Mouse (Mus musculus) embryonic fibroblast, embryonic 13.5 days (primary cell): ENCODE results near the gene Tenm4.

Experiments used
- CTCF ChIP-seq: IDR thresholded peaks from 2 replicates; pipeline ENCODE4 v1.5.1; 2011; ENCODE audit warnings: mild to moderate bottlenecking, control low read depth, low read length, moderate library complexity, borderline replicate concordance; ENCODE audit not compliant: insufficient read depth
- POLR2A ChIP-seq: IDR thresholded peaks from 2 replicates; pipeline ENCODE4 v1.6.1; 2011; ENCODE audit warnings: low read depth, mild to moderate bottlenecking, control low read depth, low read length, moderate library complexity

DNA sequence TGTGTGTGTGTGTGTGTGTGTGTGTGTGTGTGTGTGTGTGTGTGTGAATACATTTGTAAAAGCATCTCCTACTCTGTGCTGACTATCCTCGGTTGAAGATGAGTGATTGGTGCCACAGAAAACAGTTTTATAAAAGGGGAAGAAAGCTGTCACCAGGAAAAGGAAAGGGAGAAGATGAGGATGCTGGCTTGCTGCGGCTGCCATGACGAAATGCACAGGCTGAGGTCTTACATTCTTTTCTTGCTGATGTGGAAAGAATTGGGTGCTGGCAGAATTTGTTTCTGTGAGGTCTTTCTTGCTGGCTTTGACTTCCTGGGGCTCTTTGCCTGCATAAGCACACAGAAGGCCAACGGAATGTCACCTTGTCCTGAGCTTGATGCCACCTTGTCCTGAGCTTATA lies 575.7 kb downstream of the Tenm4 start:
- TF ChIP-seq CTCF (no peak), POLR2A (no peak)
